Mouse (Mus musculus): ENCODE results near the gene Mgat4a.
A peak's percentile ranks its signal among the peaks of the same experiment; 100 is the strongest.

Mgat4a gene

GRCm38 (mm10) chr1:37540810-37541658, at the start of gene Mgat4a:
TSS of gene Mgat4a (minus strand) at chr1:37541016.
- peak; percentile 87 for DNase-seq

- no peak for DNase-seq
These were observed 45.1 kb upstream of the Mgat4a start for GRCm38 (mm10) chr1:37585809-37586480.

DNA sequence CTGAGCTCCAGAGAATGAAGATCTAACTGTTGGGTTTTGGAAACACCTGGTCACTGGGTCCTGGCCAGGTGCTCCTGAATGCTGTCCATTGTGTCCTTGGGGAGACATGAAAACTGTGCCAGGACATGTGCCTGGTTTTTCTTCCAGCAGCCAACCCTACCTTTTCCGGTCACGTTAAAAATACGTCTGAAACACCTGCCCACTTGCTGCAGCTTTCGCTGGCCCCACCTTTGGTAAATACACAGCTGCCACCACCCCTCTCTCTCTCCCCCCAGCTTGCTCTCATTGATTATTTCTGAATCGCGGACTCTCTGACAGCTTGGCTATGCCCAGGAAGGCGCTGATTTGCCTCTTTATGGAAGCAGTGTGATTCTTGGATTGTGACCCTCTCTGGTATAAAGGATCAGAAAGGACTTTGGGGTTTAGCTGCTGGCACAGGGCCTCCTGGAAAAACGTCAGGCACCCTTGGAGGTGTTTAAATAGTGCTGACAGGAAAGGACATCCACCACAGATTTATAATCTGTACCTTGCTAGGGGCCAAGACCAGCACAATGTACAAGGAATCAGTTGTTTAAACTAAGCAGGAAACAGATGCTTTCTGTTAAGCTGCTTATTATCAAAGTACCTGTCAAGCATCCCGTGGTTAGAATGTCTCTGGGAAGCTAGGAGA, 43.1 kb upstream of the Mgat4a start:
- DNase-seq, result no peak

GRCm38 (mm10) chr1:37583167-37583566, 42.4 kb upstream of the Mgat4a start:
- no peak for DNase-seq

DNA sequence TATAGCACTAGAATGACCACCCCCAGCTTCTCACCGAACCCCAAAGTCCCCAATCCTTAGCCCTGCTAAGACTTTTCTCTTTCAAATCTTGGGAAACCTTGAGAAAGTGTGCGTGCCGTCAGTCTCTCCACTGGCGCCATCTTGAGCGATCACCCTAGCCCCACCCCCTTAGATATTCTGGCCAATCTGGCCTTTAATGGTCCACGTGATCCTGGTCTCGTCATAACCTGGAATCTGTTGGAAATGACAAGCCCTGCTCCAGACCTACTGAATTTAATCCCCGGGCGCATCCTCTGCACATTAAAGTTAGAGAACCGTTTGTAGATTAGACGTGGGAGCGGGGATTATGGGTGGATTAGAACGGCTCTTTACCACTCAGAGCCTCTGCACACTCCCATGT, 38.9 kb upstream of the Mgat4a start:
- no peak for DNase-seq

DNA sequence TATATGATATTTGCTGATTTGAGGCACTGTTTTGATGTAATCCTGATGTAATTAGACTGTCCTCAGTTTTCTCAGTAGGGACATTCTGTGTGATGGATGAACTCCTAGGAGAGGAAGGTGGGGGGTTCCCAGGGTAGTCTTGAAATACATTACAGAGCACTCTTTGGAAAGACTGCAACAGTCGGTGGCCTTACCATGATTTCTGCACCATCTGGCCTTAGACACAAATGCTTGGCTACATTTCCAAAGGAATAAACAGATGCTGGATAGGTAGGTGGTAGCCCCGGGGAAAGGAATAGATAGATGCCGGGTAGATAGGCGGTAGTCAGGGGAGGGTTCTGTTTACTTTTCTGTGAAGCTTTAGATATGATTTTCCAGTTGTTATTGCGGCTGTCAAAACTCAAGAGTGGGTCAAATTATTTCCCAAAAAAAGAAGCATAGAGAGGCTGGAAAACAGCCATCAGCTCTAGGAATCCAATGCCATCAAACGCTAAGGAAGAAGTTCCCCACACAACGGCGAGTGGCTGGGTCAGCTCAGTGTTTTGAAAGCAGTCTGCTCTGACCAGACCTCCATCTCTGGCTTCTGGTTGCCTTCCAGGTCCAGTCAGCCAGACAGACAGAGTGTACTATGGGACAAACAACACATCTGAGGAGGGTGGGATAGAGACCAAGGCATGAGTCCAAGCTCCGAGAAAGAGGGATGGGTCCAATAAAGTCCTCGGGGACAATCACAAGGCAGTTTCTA, 31.9 kb upstream of the Mgat4a start:
- DNase-seq, result no peak

- DNase-seq, result no peak
These were observed 27.6 kb upstream of the Mgat4a start for GRCm38 (mm10) chr1:37568379-37568778.

DNA sequence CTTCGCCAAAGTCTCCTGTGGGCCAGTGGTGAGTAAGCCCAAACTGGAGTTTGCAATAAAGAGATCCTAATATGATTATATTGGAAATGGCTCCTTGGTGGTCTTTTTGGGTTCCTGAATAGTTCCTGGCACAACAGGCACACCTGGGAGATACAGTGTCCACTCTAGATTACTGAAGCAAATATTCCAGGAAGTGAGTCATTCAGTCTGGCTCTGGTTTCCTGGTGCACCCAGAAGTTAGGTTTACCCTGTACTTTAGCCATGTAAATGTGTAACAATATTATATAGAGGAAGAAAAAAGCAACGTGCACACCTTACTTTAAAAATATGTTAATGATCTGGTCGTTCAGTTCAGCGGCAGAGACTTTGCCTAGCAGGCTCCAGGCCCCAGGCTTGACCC, 25.9 kb upstream of the Mgat4a start:
- DNase-seq, result no peak

- DNase-seq, result no peak
These were observed 25.5 kb upstream of the Mgat4a start for GRCm38 (mm10) chr1:37566344-37566743.

- no peak for DNase-seq
These were observed 24.6 kb upstream of the Mgat4a start for GRCm38 (mm10) chr1:37565396-37565795.

GRCm38 (mm10) chr1:37561955-37562354, 21.1 kb upstream of the Mgat4a start:
- no peak for DNase-seq

- DNase-seq, result no peak
These were observed 19.5 kb upstream of the Mgat4a start for GRCm38 (mm10) chr1:37560356-37560755.

DNA sequence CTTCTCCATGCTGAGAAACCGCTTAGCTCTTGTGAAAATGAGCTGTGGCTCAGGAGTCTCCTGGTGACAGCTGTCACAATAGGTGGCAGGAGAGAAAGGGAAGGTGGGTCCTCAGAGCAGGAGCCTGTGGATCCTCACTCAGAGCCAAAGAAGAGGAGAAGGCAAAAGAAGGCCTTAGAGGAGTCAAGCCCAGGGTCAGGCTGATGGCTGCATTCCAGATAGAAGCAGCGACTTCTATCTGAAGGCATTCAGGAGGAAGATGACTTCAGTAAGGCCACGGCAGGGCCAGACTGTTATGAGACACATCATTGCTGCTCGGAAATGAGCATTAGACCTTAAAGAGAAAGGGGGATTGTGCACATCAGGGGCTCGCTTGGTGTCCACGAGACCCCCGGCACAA, 11.2 kb upstream of the Mgat4a start:
- DNase-seq, result no peak

GRCm38 (mm10) chr1:37549501-37549900, 8.7 kb upstream of the Mgat4a start:
- DNase-seq, result no peak

DNA sequence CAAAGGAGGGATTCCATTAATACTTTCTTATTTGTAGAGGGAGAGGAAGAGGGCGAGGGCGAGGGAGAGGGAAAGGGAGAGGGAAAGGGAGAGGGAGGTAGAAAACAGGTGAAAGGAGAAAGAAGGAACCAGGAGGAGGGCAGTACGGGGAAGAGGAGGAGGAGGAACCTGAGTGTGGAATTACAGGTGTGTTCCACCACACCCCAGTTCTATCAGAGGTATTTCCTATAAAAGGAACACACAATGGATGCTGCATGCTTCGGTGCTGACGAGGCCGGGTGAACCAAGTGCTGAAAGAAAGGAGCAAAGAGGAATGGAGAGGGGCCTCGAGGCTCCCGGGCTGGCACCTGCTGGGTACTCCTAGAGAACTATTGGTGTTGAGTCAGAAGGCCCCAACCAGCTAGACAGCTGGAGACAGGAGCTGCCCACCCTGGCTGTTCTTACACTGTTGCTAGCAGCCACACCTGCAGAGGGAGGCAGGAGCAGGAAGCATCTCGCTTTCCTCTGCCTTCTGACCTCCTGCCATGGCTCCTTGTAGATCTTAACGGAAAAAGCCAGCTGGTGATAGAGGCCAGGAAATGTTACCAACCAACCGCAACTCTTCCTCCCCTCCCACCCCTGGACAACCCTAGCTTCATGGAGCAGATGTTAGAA, 5.7 kb upstream of the Mgat4a start:
- no peak for DNase-seq

DNA sequence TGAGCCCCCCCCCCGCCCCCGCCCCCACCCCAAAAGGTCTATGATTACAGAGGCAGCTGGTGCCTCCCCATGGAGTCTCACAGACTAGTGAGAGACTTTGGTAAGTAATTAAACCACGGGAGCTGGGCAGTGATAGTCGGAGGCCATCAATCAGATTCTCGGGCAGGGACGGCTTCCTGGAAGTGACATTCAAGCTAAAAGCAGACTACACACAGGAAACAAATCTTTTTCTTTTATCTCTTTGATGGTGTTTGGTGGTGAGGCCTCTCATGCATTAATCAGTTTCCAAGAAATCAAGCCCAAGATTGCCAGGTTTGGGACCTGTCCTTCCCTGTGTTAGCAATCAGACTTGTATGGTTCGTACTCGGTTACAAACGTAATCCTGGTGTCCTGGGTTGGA, 3.4 kb upstream of the Mgat4a start:
- DNase-seq, result no peak

DNA sequence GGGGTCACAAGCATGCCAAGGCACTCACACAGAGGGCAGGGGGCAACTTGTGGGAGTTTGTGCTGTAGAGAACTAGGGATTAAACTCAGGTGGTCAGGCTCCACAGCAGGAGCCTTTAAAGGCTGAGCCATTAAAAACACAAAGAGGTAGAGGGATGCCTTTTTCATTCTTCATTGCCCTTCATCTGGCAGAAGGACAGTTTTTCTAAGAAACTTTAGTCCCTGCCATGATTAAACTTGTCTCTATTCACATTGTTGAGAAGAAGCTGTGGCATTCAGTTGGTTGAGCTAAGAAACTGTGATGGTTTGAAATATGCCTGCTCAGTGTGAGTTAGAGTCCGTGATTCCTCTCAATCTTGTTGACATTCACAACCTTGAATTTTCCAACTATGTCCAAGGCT, 2.2 kb upstream of the Mgat4a start:
- DNase-seq, result no peak

- DNase-seq, result no peak
These were observed 627 bp downstream of the Mgat4a start for GRCm38 (mm10) chr1:37539968-37540809.

DNA sequence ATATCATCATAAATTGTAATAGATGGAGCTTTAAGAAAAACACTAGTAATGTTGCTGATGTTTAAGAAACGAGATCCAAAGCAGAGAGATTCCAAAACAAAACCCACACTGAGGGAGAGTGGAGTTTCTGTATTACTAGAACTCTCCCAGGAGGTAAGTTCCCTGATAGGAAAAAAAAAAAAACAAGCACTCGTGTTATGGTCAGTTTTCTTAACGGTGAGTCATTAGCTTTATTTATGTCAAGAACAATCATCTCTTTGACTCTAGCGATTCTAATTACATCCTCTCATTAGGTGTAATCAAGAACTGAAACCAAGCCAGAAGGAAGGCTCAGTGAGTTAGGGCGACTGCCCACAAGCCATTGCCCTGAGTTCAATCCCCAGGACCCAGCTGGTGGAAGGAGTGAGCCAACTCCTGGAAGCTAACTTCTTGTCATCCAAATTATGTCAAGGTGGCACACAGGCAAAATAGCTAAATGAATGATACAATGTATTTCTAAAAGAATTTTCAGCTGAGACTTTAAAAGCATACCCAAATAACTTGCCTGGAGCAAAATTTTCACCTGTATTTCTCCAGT, 6.2 kb downstream of the Mgat4a start:
- no peak for DNase-seq

GRCm38 (mm10) chr1:37533181-37533580, 7.6 kb downstream of the Mgat4a start:
- no peak for DNase-seq

GRCm38 (mm10) chr1:37532533-37532840, 8.3 kb downstream of the Mgat4a start:
- DNase-seq, result no peak

All from kidney, adult 18-20 months (tissue).